Mouse (Mus musculus) induced T-regulatory cell, adult 2 months (primary cell): ENCODE results near the gene Zc3h15.

Experiments
- DNase-seq: peaks from one replicate; pipeline ENCODE4 v3.0.0-alpha.2; 2012; ENCODE audit warnings: low read depth

Gene Zc3h15

GRCm38 (mm10) chr2:83713946-83714345 is 69.7 kb downstream of the Zc3h15 start:
- no peak for DNase-seq
